Mouse (Mus musculus) heart, postnatal 4 days (tissue): ENCODE results near the gene Chpf. TPM values are rescaled to one million over a fixed set of nuclear protein-coding genes. Genes with fewer than 3 reads are reported as not detected.

Source experiments
- DNase-seq: peaks from one replicate; pipeline ENCODE4 v3.0.0; 2021
- total RNA-seq, 2 experiments: library from RNA; stranded (reverse); gene quantifications; 2 replicates each; pipeline ENCODE4 v1.2.3; 2021

The Chpf gene
- total RNA-seq, 2 experiments from 2014 or later, result 38.0 to 38.7 TPM

- no peak for DNase-seq
Observed at GRCm38 (mm10) chr1:75438782-75439181, 40.3 kb downstream of the Chpf start.

GRCm38 (mm10) chr1:75435475-75436328 is 43.4 kb downstream of the Chpf start, which contains the start of gene Gmppa:
Gene Gmppa, plus strand, starts transcription at chr1:75435930.
- peak; percentile 81 for DNase-seq

GRCm38 (mm10) chr1:75425796-75426471 is 53.2 kb downstream of the Chpf start:
- peak; percentile 66 for DNase-seq

Other genes with a start within 250 kb of the Chpf start
- not detected for gene A630095N17Rik, start 247.2 kb downstream of the Chpf start, total RNA-seq
- gene Dnajb2, start 242.9 kb downstream of the Chpf start, total RNA-seq, result 10 to 100 TPM; 46.4 to 49.2 TPM
- under 1 TPM; 0.41 to 0.43 TPM for gene Ptprn, start 214.8 kb downstream of the Chpf start, total RNA-seq
- not detected for gene Resp18, start 200.9 kb downstream of the Chpf start, total RNA-seq
- gene Dnpep, start 161.3 kb downstream of the Chpf start, total RNA-seq, result 10 to 100 TPM; 89.5 to 89.8 TPM
- gene Des, start 119.0 kb downstream of the Chpf start, total RNA-seq, result 100 to 1,000 TPM; 742 to 747 TPM
- 100 to 1,000 TPM; 121 to 123 TPM for gene Speg, start 104.0 kb downstream of the Chpf start, total RNA-seq
- gene Gmppa, start 43.4 kb downstream of the Chpf start, total RNA-seq, result 10 to 100 TPM; 41.1 to 41.4 TPM
- gene Asic4, start 28.9 kb downstream of the Chpf start, total RNA-seq, result not detected
- gene Tmem198, start 225 bp upstream of the Chpf start, total RNA-seq, result 1 to 10 TPM in 1 of 2 experiments, under 1 TPM in 1; 0.55 to 1.1 TPM
- gene Obsl1, start 27.1 kb upstream of the Chpf start, total RNA-seq, result 100 to 1,000 TPM; 196 to 210 TPM
- gene Inha, start 27.8 kb upstream of the Chpf start, total RNA-seq, result 10 to 100 TPM in 1 of 2 experiments, 1 to 10 TPM in 1; 10.0 to 10.3 TPM
- gene Stk11ip, start 42.2 kb upstream of the Chpf start, total RNA-seq, result 10 to 100 TPM; 15.7 to 16.7 TPM
- gene Slc4a3, start 67.0 kb upstream of the Chpf start, total RNA-seq, result 100 to 1,000 TPM; 121 to 125 TPM